Mouse (Mus musculus) heart, embryonic 10.5 days (tissue): Measurements from ENCODE around the gene Insrr. TPM values are rescaled to one million over a fixed set of nuclear protein-coding genes. Genes with fewer than 3 reads are reported as not detected.

ENCODE experiments used
- DNase-seq: peaks from one replicate; pipeline ENCODE4 v3.0.0-alpha.2; 2017; ENCODE audit warnings: low spot score
- H3K27ac ChIP-seq: fragments of 300-500 bp; sonication (generic); 2 replicates; pipeline ENCODE4 v1.5.1; 2016; ENCODE audit warnings: mild to moderate bottlenecking
- H3K27me3 ChIP-seq: fragments of 300-500 bp; sonication (generic); 2 replicates; pipeline ENCODE4 v1.6.1; 2016; ENCODE audit warnings: mild to moderate bottlenecking; ENCODE audit not compliant: poor library complexity, insufficient read depth, severe bottlenecking
- H3K36me3 ChIP-seq: fragments of 300-500 bp; sonication (generic); 2 replicates; pipeline ENCODE4 v1.6.1; 2016; ENCODE audit warnings: mild to moderate bottlenecking, moderate library complexity
- H3K4me1 ChIP-seq: fragments of 300-500 bp; sonication (generic); 2 replicates; pipeline ENCODE4 v1.6.1; 2016; ENCODE audit warnings: mild to moderate bottlenecking
- H3K4me3 ChIP-seq: fragments of 300-500 bp; sonication (generic); 2 replicates; pipeline ENCODE4 v1.5.1; 2016; ENCODE audit warnings: mild to moderate bottlenecking, moderate library complexity
- H3K9me3 ChIP-seq: fragments of 300-500 bp; sonication (generic); 2 replicates; pipeline ENCODE4 v1.6.1; 2016; ENCODE audit warnings: mild to moderate bottlenecking, moderate library complexity
- WGBS: fragments of 180-500 bp; shearing (Covaris S2); methylation state at CpG from one replicate; pipeline ENCODE4 v1.1.7; 2016; 5-methylcytosine and 5-hydroxymethylcytosine counted together
- polyA plus RNA-seq: library from polyadenylated mRNA; unstranded; fragments of >200 nt; fragmentation: Nextera tagmentation; extraction: Ambion mirVana; gene quantifications from 2 replicates; pipeline ENCODE4 v1.2.1, GENCODE M21; 2016

The Insrr gene
- polyA plus RNA-seq, 1 experiment from 2014 or later = not detected

DNA sequence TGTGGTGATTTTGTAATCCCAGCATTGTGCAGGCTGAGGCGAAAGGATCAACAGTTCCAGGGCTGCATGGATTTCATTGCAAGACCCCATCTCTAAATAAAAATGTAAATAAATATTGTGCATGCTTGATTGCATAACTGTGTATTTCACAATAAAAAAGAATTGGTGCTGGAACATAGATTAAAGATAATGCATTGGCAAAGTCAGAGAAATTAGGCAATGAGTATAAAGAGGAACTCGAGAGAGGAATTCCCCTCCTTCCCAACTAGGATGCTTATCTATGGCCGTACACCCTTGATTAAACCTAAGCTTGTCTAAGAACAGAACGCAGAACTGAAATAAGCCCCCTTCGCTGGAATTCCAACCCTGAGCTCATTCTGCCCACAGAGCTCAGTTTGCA is 11.6 kb upstream of the Insrr start:
- peaks cover 69% of the 10 kb centered on the region for H3K27me3 ChIP-seq
- 61% methylated on average over 5 of the region's 5 CpGs for WGBS

DNA sequence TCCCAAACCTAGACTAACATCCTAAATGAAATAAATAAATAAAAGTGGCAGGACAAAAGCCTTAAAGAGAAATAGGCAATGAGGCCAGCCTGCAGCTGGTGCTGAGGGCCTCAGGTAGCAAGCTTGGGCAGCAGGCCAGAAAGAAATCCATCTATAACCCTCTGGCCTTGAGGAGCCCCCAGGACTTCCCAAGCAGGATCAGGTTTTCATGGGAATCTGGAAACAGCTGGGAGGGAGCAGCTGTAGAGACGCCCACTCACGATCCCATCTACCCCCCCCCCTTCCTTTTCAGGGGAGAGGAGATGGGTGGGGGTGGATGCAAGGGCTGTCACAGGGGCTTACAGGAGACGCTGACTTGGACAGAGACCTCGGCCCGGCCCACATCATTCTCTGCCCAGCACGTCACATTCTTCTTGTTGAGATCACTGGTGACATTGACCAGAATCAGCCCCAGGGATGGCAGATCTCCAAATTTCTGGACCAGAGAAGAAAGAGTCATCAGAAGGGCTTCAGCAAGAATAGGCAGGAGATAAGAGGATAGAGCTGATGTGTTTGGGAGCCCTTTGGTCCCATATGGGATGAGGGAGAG is 11.0 kb upstream of the Insrr start:
- Histone ChIP-seq H3K4me3 (no peak overlapping the region), H3K9me3 (no peaks in the 10 kb centered on the region), H3K4me1 (peaks cover 21% of the 10 kb centered on the region), H3K27ac (no peak overlapping the region), H3K36me3 (no peaks in the 10 kb centered on the region), H3K27me3 (peaks cover 68% of the 10 kb centered on the region)
- WGBS = 32% methylated on average over 6 of the region's 6 CpGs
- no peak for DNase-seq

More for the DNA sequence above, 11.6 kb upstream of the Insrr start:
- Histone ChIP-seq H3K36me3 (no peaks in the 10 kb centered on the region), H3K27ac (no peak overlapping the region), H3K4me1 (peaks cover 20% of the 10 kb centered on the region), H3K4me3 (no peak overlapping the region), H3K9me3 (no peaks in the 10 kb centered on the region)
- no peak for DNase-seq

DNA sequence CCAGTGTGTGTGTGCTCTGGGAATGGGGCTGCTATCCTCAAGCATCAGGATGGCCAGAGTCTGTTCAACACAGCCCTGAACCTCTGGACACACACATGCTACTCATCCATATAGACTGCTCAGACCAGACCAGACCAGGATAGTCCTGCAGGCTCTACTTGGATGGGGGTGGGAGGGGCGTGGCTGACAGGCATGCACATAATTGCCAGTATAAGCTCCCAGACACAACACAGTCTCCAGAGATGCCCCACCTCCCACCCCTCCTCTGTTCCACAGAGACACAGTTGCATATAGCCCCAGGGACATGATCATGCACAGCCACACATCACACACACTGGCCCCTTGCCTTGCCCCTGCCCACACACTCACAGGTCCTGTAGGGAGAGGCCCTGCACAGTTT is 7.5 kb upstream of the Insrr start:
- Histone ChIP-seq H3K27me3 (peaks cover 75% of the 10 kb centered on the region), H3K4me3 (no peak overlapping the region), H3K27ac (no peak overlapping the region), H3K4me1 (peaks cover 32% of the 10 kb centered on the region), H3K9me3 (no peaks in the 10 kb centered on the region), H3K36me3 (no peaks in the 10 kb centered on the region)
- DNase-seq = no peak
- 67% methylated on average over 1 of the region's 1 CpGs for WGBS

DNA sequence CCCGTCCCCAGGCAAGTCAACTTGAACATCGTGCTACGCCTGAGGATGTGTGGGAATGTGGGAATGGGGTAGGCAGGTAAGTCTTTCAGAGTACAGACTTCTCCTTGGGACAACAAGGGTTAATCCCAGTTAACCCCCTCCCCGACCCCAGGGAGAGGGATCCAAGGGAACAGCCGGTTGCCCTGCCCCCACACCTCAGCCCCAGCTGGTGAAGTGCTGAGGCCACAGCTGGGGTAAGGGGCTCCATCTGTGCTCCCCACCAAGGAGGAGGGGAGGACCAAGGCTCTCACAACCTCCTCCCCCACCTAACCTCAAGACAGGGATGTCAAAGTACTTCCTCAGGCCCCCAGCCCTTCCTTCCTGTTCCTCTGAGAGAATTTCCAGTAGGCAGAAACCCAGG is 7.0 kb upstream of the Insrr start:
- no peaks in the 10 kb centered on the region for H3K36me3 ChIP-seq
- 32% methylated on average over 5 of the region's 5 CpGs for WGBS
- peaks cover 80% of the 10 kb centered on the region for H3K27me3 ChIP-seq
- H3K4me1 ChIP-seq = peaks cover 36% of the 10 kb centered on the region
- H3K4me3 ChIP-seq = no peak overlapping the region
- DNase-seq = no peak
- no peaks in the 10 kb centered on the region for H3K9me3 ChIP-seq
- no peak overlapping the region for H3K27ac ChIP-seq

DNA sequence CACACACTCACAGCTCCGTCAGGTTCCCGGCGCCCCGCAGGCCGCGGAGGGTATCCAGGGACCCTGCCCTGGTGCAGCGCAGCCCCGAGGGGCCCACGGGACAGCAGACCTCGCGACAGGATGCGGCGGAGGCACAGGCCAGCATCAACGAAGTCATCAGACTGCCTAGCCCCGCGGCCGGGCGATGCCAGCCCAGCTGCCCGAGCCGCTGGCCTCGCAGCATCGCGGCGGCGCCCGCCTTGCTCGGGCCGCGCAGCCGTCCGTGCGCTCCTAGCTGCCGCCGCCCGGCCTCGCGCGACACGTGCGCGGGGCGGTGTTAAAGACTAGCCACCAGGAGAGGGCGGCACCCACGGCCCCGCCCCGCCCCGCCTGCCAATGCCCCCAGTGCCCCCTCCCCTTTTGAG is 1.8 kb upstream of the Insrr start, which contains the start of gene Ntrk1:
Gene Ntrk1 (minus strand): TSS at position 241 of the 404 bp plus-strand sequence.
- DNase-seq = no peak
- WGBS = 2% methylated on average over 47 of the region's 47 CpGs

DNA sequence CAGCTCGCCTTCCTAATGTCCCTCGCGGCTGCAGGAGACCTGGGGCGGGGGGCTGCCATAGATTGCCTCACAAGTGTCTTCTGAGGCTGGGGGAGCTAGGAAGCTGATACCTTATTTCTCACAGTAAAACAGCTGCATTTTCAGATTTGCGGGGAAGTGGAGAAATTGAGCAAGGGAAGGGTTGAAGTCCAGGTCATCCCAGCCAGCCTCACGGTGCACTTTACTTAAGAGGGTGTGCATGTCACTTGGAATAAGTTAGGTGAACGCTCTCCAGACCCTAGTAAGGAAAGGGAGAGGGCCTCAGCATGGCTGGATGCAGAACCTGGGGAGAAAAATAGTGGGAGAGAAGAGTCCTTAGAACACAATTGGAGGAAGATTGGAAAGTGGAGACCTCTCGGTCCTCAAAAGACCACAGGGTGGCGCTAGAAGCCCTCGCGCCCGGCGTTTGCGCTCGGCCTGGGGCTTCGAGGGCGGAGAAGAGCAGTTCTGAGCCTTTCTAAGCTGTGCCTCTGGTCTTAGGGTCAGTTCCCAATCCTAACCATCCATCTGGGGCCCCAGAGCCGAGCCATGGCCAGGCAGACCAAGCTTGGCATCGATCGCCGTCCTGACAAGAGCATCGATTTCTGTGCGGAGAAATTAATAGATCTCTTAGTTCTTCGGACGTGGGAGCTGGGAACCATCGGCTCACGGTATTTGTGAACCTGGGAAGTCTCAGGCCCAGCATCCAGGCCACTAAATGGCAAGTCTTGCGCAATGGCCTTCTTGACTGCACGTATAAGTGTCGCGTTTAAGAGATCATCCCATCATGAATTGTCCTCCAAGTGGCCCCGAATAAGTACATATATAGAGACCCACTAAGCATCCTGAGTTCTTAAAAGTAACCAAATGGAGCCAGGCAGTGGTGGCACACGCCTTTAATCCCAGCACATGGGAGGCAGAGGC is 1.1 kb upstream of the Insrr start:
- Histone ChIP-seq H3K27ac (no peak overlapping the region), H3K4me3 (peak overlapping the region; percentile 44), H3K27me3 (peaks cover 100% of the 10 kb centered on the region), H3K36me3 (no peaks in the 10 kb centered on the region), H3K9me3 (no peaks in the 10 kb centered on the region), H3K4me1 (peaks cover 38% of the 10 kb centered on the region)
- DNase-seq = no peak
- WGBS = 17% methylated on average over 33 of the region's 33 CpGs

More for the DNA sequence above, 1.8 kb upstream of the Insrr start, which contains the start of gene Ntrk1:
- H3K27ac ChIP-seq = no peak within 1 kb of the TSS
- H3K4me3 ChIP-seq = peak within 1 kb of the TSS; percentile 44
- H3K36me3 ChIP-seq = no peaks in the 10 kb centered on the region
- H3K4me1 ChIP-seq = peaks cover 41% of the 10 kb centered on the region
- peaks cover 99% of the 10 kb centered on the region for H3K27me3 ChIP-seq
- no peaks in the 10 kb centered on the region for H3K9me3 ChIP-seq

DNA sequence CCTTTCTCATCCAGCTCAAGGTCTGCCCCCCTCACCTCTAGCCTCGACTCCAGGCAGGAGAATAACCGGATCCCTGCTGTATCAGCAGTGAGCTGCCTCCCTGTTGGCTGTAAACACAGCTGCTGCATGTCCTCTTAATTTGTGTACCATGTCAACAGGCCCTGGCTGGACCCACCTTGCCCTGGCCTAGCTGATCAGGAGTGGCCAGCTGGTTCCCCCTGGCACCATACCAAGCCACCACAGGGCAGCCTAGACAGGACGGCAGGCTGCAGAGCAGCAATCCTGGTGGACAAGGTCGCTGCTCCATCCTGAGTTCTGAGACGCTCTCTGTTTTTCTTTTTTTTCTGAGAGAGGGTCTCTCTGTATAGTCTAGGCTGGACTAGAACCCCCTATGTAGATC is 4.9 kb downstream of the Insrr start:
- Histone ChIP-seq H3K27me3 (peaks cover 100% of the 10 kb centered on the region), H3K27ac (no peak overlapping the region), H3K9me3 (no peaks in the 10 kb centered on the region), H3K4me3 (no peak overlapping the region), H3K36me3 (no peaks in the 10 kb centered on the region), H3K4me1 (peaks cover 16% of the 10 kb centered on the region)
- 54% methylated on average over 5 of the region's 5 CpGs for WGBS
- no peak for DNase-seq

DNA sequence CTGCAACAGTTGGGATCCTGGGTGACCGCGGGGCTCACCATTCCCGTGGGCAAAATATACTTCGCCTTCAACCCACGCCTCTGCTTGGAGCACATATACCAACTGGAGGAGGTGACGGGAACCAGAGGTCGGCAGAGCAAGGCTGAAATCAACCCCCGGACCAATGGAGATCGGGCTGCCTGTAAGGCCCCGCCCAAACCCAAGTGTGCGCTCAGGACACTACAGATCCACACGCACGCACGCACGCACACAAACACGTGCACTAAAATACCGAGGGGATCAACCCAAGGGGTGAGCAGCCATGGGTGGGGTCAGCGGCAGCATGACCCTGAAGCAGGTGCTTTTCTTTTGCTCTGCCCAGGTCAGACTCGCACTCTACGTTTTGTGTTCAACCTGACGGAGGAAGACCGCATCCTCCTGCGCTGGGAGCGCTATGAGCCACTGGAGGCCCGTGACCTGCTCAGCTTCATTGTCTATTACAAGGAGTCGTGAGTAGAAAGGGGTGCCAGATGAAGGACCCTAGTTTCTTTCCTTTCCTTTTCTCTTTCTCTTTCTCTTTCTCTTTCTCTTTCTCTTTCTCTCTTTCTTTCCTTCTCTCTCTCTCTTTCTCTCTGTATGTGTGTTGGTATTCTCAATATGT is 7.4 kb downstream of the Insrr start:
- WGBS = 3% methylated on average over 26 of the region's 26 CpGs
- H3K36me3 ChIP-seq = no peaks in the 10 kb centered on the region
- no peak overlapping the region for H3K27ac ChIP-seq
- no peak for DNase-seq
- H3K4me1 ChIP-seq = peaks cover 9% of the 10 kb centered on the region; the same call in 1 of the 2 replicates
- H3K9me3 ChIP-seq = no peaks in the 10 kb centered on the region
- peak overlapping the region; percentile 47 for H3K4me3 ChIP-seq
- H3K27me3 ChIP-seq = peaks cover 100% of the 10 kb centered on the region

DNA sequence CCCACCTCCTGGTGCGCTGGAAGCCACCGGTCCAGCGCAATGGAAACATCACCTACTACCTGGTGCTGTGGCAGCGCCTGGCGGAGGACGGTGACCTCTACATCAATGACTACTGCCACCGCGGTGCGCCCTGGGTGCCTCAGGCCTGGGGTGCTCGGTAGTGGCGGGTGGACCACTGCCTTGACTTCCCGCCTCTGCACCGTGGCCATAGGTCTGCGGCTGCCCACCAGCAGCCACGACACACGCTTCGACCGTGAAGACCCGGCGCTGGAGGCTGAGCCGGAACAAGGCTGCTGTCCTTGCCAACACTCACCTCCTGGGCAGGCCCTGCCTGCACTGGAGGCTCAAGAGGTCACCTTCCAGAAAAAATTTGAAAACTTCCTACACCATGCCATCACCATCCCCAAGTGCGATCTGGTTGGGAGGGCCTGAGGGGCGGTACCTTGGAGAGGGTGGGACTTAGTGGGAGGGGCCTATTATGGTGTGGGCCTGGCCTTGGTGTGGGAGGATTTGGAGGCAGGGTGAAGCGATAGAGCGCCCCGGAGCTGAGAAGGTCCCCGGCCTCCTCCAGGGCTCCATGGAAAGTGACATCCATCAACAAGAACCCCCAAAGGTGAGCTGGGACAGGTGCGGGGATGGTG is 12.7 kb downstream of the Insrr start:
- peak overlapping the region; percentile 37 for H3K4me3 ChIP-seq
- H3K9me3 ChIP-seq = no peaks in the 10 kb centered on the region
- H3K36me3 ChIP-seq = no peaks in the 10 kb centered on the region
- 4% methylated on average over 28 of the region's 28 CpGs for WGBS
- H3K27ac ChIP-seq = no peak overlapping the region
- H3K27me3 ChIP-seq = peaks cover 100% of the 10 kb centered on the region
- DNase-seq = no peak
- H3K4me1 ChIP-seq = peaks cover 10% of the 10 kb centered on the region

DNA sequence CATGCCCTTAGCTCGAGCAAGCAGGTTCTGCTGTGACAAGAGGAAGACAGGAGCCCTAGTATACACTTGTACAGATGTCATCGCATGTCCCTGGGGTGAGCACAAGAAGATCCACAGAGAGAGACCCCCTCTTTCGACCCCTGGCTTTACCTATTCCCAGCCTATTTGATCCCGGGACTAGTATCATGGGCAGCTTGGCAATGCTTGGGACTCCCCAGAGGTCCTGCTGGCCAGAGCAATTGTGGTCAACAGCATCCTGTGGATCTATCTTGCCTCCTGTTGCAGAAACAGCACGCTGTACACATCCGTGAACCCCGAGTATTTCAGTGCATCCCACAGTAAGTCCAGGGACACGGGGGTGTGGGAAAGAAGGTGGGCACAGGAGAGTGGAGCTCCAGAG is 14.5 kb downstream of the Insrr start:
- no peaks in the 10 kb centered on the region for H3K9me3 ChIP-seq
- H3K4me1 ChIP-seq = peaks cover 17% of the 10 kb centered on the region
- peaks cover 100% of the 10 kb centered on the region for H3K27me3 ChIP-seq
- H3K4me3 ChIP-seq = no peak overlapping the region
- 79% methylated on average over 8 of the region's 8 CpGs for WGBS
- no peak overlapping the region for H3K27ac ChIP-seq
- no peak for DNase-seq
- no peaks in the 10 kb centered on the region for H3K36me3 ChIP-seq

DNA sequence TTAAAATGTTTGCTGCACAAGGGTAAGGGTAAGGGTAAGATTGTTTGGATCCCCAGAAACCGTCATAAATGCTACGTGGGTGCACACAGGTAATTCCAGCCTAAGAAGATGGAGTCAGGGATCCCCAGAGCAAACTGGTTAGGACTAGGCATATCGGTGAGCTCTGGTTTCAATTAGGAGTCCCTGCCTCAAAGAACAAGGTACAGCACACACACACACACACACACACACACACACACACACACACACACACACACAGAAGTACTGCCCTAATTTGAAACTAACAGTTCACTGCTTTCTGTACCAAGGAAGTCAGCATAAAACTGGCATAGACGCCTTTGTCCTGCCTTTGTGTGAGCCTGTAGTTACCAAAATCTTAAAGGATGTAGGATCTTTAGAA is 15.7 kb downstream of the Insrr start:
- 72% methylated on average over 4 of the region's 4 CpGs for WGBS
- H3K4me3 ChIP-seq = no peak overlapping the region
- no peak overlapping the region for H3K27ac ChIP-seq
- peaks cover 20% of the 10 kb centered on the region for H3K4me1 ChIP-seq
- H3K9me3 ChIP-seq = no peaks in the 10 kb centered on the region
- no peak for DNase-seq
- H3K36me3 ChIP-seq = no peaks in the 10 kb centered on the region
- H3K27me3 ChIP-seq = peaks cover 100% of the 10 kb centered on the region

DNA sequence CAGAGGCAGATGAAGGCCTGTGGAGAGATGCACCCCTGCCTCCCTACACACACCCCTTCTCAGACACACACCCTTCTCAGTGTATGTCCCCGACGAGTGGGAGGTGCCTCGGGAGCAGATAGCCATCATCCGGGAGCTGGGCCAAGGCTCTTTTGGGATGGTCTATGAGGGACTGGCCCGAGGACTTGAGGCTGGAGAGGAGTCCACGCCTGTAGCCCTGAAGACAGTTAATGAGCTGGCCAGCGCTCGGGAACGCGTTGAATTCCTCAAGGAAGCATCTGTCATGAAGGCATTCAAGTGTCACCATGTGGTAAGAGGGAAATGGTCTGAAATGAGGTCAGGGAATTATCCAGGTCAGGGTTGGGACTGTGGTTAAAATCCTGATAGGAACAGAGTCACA is 16.1 kb downstream of the Insrr start:
- Histone ChIP-seq H3K27me3 (peaks cover 100% of the 10 kb centered on the region), H3K9me3 (no peaks in the 10 kb centered on the region), H3K4me1 (peaks cover 20% of the 10 kb centered on the region), H3K27ac (no peak overlapping the region), H3K36me3 (no peaks in the 10 kb centered on the region), H3K4me3 (no peak overlapping the region)
- WGBS = 43% methylated on average over 10 of the region's 10 CpGs
- DNase-seq = no peak
